Mouse (Mus musculus) layer of hippocampus, adult 11-12 months (tissue): ENCODE measurements at regions not wholly inside any gene's neighbourhood (a gene's known extent, or its start where the extent isn't known, plus 50 kb on each side); places are given as distances from the start of the nearest gene placed in this dataset.
A peak's percentile ranks its signal among the peaks of the same experiment; 100 is the strongest.

ENCODE experiments used
- DNase-seq: peaks from one replicate; pipeline ENCODE4 v3.0.0; 2022; ENCODE audit warnings: low spot score

DNA sequence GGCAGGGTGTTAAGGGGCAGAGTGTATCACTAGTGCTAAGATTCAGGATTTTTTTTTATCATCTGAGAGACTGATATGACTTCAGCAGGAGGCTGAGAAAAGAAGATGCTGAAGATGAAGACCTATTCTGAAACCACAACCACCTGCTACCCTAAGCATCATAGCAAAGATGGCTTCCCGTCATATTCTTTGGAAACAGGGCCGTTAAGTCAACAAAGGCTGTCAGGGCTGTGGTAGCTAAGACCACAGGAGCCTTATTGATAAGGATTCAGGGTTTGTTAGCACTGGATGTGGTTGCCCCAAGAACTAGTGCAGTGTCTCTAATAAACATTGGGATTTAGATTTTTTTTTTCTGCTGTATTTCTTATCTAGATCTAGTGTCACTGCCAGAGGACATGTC is 56.7 kb upstream of the Rasgrp1 start:
- no peak for DNase-seq

DNA sequence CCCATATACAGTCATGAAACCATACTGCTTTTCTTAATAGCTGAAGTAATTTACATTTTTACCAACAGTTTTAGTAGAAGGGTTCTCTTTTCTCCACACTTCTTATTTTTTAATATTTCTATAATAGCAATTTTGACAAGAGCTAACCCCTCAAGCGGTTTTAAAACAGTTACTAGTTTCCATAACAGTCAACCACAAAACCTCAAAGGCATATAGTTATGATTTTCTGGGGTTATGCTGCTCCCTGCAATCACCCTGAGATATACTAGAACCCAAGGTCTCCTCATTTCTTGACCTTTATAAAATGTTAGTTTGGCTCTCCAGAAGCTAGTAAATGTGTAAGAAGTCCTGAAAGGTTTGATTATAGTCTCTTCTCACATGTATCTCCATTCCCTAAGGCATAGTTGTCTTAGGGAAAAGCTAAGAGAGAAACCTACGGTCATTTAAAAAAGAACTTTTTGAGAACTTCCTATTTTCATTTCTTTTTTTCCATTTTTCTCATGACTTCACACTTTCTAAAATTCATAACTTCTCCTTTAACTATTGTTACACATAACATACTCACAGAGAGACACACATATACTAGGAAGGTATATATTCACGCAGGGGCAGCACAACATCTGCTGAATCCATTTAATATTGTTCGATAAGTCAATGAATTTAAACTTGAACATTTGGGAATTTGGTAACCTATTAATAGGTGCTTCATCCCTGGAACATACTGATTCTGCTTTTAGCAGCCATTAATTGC is 60.8 kb upstream of the Rasgrp1 start:
- DNase-seq = no peak

DNA sequence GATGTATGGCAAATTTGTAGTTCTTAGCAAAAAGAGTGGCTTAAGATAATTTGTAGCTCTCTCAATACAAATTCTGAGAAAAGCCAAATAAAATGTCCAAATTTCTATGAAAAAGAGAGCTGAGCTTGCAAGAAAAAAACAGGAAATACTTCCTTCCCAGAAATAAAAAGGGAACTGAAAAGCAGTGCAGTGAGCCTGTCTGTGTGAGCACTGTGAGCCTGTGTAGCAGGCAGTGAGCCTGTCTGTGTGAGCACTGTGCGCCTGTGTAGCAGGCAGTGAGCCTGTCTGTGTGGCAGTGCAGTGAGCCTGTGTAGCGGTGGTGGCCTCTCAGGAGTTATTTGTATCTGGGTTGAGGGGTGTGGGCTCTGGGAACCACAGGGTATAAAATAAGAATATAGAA is 62.7 kb upstream of the Rasgrp1 start:
- DNase-seq = no peak

DNA sequence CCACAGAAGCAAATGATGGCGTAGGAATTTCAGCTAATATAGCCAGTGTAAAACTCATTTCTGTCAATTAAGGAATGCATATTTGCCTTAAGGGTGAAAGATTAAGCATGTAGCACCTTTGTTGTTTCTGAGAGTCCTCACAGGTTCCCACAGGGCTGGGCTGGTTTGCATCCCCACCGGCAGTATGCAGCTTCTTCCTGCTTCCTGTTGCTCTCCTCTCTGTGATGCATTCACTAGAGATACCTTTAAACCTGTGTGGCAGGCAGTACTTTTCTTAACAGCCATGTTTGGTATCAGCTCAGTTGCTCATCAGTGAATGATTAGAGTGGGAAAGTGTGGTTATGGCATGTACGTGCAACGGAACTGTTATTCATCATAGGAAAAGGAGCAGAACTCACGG is 65.4 kb upstream of the Rasgrp1 start:
- DNase-seq = no peak

DNA sequence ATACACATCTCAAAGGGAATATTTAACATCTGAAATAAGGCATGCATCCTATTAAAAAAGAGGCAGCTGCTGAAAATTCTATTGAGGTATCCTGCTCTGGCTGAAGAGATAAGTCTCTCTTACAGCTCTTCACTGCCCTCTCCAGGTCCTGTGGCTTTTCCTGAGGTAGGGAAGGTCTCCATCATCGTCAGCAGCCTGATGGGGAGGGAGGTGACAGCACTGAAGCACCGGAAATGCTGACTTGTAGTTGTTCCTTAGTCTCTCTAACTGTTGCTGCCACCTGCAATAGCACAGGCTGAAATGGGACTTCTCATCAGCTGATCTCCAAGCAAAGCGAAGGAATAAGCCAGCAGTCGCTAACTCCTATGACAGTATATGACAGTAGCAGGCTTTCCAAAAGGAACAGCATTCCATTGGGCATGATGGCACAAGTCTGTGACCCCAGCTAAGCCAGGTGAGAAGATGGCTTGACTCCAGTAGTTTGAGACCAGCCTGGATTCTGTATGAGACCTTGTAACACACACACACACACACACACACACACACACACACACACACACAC is 69.3 kb upstream of the Rasgrp1 start:
- peak; percentile 43 for DNase-seq

DNA sequence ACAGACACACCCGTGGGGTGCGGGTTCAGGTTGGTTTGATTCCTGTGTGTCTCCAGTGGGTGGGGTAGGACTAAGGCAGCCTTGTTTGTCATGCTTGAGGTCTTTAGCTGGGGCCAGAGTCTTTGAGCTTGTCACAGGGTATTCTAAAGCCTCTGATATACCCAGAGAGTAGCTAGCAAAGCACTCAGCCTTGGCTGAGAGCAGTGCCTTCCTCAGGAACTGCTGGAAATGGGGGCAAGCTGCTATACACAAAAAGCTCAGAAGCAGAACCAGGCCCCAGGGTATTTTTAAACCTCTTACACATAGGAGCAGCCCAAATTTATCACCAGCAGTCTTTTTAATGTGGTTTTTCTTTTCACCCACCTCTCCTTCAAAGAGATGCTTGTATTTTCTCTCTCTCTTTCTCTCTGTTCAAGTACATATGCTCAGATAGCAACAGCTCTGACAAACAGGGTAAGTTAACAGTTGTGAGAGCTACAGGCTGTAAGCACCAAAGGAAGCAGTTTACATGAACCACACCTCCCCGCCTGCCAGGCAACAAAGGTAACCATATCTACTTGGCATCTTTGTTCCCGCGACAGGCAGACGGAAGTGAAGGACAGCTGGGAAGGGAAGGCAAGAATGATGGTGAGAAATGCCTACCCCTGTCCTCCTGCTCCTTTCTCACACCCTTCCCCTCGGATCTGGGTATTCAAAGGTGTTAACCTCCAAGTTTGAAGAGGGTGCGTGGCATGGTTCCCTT is 74.6 kb upstream of the Rasgrp1 start:
- DNase-seq = no peak

DNA sequence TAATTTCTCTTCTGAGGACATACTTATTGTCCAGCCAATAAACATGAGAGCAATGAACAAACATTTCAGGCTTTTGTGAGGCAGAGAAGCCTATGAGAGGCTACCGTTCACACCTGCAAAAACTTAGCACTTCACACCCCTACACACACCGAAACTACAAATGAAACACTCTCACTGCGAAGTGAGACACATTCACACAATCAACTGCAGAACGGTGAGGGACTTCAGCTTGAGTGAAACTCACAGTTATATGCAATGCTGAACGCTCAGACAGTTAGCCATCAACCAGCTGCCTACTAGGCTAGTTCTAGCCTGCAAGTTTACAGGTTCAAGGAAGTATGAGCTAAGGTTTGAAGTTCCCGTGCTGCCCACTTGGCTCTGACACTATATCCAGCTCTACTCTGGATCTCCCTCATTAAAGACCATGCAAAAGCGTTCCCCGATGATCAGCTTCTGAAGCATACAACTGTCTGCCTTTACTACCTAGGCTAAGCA is 75.4 kb upstream of the Rasgrp1 start:
- no peak for DNase-seq

DNA sequence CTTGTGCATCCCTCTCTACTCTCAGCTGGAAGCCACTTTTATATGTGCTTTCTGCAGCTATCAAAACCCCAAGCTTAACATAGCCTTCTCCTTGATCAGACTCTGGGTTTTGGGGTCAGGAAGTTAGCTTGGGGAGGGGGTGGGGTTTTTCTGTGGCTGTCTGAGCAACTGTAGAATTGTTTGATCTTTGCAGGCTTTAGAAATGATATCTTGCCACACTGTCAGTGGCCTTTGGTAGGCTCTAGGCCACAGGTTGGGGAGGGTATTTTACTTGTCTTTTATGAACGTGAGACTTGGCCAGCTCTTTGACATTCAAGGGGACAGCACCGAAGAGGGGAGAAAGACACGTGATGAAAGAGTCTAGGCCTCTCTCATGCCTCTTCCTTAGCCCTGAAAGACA is 75.9 kb upstream of the Rasgrp1 start:
- no peak for DNase-seq

DNA sequence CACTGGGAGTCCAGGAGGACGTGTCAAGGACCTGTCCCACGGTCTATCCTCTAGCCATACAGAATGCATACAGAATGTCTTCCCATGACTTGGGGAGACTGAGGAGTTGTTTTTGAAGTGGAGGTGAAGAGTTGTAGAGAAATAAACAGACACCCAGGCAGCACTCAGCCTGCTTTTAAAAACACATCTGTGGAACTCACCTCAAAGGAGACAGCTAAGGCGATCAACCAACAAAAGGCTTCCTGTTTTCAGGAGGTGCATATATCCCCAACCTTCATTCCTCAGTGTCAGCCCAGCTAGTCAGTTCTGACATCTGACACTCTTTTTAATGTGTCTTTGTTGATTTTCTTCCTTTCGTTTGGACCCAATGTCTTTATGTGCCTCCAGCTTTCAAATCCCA is 78.6 kb upstream of the Rasgrp1 start:
- DNase-seq = no peak

DNA sequence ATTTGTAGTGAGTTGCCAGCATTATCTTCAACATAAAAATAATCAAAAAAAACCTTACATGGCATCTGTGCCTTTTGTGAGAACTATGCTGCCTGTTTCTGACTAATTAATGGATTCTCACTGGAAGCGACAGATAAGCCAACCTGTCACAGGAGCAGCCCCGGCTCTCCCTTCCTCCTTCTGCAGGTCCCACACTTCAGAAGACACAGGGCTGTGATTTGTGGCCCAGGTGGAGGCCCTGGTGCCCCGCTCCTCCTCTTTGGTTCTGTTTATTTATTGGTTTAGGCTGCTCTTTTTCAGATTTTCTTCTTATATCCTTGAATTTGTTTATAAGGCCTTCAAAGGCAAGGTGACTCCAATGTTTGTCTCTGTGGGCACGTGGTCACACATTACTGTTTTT is 80.0 kb upstream of the Rasgrp1 start:
- no peak for DNase-seq

DNA sequence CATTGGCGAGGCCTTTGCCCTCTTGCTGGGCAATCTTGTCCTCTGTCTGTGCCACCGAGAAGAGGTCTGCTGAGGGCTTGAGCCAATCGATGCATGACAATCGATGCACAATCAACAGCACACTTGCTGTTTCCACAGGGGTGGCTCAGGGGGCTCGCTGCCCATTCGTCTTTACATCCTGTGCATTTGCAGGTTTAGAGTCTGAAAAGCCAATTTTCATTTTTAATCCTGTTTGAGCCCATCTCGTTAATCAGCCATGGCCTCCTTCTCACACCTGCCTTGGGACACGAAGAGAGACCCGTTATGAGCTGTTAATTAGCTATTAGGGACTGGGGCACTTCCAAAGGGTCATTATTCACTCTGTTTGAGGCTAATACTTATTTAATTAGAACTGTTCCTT is 86.4 kb upstream of the Rasgrp1 start:
- DNase-seq = no peak

DNA sequence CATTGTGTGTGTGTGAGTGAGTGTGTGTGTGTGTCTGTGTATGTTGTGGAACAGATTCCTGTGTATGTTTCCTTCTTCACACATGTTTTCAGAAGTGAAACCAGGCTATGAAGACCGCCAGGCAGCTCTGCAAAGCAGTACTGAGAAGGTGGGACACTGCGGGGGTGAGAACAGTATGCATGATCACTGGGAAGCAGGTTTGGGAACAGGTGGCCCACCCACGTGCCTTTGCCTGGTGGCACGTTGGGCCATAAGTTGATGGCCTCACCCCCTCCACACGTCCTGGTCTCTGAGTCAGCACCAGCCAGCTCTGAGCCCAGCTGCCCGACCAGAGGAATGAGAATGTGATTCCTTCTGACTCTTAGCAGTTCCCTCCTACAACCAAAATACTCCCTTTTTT is 89.2 kb upstream of the Rasgrp1 start:
- DNase-seq = peak; percentile 82

DNA sequence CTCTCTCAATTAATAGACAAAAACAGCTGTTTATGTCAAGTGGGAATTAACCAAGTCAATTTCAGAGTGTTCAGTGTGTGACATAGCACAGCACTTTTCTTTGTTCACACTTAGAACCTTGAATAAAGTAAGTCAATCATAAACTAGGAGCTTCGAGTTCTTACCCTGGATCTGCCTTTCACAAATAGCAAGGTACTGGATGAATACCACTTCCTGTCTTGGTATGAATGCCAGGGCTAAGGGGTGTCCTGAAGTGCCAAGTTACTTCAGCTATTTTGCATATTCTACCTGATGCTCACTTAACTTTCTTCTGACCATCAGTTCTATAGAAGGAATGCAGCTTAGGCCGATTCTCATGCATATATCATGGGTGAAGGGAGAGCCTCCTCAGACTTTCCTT is 90.1 kb upstream of the Rasgrp1 start:
- DNase-seq = no peak

DNA sequence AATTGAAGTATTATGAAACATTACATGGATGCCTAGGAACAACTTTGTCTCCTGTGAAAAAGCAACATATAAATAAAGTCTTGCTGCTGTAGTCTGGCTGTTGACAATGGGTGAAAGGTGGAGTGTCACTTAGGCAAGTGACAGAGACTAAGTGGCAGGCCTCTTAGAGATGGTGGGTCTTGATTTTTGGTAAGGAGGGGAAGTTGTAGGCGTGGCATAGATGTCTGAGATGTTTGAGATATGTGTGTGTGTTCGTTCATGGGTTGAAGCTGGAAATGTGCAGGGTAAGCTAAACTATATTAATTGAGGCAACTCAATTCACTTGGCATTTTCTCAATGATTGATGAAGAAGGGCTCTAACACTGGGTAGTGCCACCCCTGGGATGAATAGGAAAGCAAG is 90.7 kb upstream of the Rasgrp1 start:
- no peak for DNase-seq

DNA sequence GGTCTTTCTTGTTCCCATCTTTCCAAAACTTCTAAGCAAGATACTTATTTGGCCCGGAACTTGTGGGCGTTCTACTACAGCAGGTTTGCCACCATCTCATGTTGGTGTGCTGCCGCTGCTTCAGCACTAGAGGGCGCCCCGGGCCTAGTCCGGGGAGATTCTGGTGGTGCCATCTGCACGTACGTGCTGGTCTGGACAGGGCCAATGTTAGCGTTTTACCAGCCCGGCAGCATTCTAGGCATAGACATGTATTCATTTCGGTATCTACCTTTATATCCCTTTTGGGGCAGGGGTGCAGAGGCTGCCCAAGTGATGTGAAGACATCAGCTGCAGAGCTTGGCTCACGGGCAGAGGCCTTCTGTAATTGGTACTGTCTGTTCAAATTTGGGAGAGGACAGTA is 95.3 kb upstream of the Rasgrp1 start:
- DNase-seq = no peak

DNA sequence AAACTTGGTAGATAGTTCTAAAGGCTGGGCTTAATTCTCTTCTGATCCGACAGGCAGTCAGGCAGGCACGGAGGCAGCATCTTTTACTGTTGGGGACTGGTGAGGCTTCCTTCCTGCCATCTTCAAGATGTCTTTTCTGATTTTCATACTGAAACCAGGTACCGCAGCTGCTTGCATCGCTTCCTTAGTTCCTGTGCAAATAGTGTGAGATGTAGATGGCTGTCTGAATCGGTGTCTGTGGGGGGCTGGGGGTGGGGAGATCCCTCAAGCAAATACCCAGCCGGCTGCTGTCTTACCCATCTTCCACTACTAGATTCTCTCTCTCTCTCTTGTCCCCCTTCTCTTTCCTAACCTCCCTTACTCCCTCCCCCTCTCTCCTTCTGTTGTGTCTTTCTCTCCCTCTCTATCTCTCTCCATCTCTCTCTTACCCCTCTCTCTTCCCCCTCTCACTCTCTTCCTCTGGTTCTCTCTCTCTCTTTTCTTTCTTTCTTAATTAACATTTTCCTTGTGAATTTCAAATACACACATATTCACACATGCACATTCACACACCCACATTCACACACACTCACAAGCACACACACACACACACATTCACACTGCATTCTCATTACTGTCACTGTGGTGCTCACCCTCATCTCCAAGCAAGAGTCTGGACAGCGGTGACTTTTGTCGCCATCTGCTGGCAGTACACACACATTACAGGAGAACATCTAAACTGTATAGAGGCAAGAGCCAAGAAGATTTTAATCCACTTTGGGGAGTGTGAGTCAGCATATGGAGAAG is 96.0 kb upstream of the Rasgrp1 start:
- DNase-seq = peak; percentile 82

DNA sequence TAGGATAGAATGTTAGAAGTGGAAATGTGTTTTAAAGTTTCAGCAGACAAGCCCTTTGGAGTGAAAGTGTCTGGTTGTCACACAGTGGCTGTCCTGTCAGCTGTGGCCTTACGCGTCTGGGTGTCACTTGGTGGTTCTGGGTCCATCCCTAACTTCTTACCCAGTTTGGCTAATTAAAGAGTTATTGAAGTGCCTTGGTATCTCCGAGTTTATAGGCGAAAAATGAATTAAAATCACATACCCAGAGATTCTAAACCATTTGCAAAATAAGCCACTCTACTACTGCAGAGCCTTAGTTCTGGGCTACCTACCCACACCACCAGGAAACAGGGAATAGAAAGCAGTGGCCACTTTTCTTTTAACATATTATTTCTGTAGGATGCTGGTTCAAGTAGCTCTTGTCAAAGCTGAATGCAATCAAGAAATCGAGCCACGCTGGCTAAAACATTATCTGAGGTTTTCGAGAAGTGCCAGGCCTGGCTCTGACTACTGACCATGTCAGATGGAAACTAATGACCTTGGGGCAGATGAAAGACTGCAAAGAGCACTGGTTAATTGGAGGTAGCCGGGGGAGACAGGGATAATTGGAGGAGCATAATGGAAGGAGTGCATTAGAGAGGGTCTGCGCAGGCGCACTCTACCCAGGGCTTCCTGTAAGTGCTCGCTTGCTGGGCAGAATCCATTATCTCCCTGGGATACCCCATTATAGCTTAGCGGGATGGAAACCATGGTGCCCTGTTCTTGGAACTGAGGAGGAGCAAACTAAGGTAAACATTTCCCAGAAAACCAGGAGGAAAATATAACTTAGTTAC is 96.8 kb upstream of the Rasgrp1 start:
- DNase-seq = peak; percentile 34

DNA sequence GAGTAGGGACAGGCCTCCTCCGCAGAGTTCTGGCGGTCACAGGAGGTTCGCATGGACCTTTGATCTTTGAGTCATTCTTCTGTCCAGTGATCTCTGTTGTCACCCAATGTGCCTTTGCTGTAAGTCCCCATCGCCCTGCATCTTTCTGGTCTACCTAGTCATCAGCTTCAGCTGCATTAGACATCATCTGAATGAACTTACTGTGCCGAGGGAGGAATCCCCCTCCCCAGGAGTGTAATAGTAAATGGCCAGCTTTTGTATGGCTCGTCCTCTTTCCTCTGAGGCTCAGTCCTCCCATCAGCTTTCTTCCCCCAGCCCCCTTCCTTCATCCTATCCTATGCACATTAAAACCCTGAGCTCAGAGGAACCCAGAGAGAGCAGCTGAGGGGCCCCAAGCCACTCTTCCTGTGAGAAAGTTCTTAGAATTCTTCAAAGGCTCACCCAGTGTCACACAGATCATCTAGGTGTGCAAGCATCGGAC is 98.0 kb upstream of the Rasgrp1 start:
- no peak for DNase-seq

DNA sequence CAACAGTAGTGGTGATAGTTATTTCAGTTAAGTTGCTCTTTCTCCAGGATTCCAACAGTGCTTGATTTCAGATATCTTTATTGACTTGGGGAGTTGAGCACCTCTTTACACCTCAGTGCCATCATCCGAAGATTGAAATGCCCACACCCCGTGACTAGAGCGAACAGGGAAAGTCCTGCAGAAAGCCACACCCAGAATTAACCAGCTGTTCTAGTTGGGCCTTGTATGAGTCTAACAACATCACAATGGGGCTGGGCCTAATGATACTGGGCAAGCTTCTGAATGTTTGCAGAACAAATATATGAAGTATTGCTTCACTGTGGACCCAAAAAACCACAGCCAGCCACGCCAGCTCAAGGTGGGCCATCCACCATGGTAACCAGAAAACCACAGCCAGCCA is 100.1 kb upstream of the Rasgrp1 start:
- no peak for DNase-seq

DNA sequence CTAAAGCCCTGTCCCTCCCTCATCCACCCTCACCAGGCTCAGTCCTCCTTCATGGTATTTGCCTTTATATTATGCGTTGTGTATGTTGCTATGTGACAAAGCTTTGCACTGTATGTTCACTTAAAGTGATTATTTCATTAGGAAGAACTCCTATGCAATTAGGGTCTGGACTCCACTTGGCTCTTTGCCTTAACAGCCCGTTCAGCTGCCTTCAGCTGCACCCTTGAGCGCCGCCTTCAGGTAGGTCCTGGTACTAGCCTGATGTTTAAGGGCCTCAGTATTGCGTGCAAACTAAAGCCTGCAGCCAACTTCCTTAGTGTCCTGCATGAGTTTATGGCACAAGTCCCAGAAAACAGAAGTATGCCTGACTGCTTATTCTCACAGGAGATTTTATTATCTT is 101.9 kb upstream of the Rasgrp1 start:
- peak; percentile 19 for DNase-seq

DNA sequence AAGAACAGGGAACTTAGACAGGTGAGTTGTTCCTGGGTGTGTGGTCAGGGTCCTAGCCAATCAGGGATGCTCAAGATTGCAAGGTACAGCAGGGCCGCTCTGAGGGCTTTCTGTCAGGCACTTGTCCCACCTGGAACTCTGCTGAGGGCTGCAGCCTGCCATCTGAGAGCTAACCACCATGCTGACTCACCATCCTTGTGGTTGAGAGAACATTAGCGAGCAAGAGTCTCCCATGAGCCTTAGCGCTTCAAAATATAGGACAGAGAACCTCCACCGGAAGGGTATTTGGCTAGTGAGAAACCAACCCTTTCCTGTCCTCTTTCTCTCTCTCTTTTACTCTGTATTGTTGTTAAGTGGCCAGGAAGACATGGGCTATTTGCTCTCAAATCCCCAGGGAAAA is 104.1 kb upstream of the Rasgrp1 start:
- DNase-seq = no peak
